In genomic region chr9:60742516-60742915, GRCm38 (mm10) we compare ENCODE assay signal across 7 mouse cellular contexts. TPM values are rescaled to one million over a fixed set of nuclear protein-coding genes. Genes with fewer than 3 reads are reported as not detected.
DNase-seq lines count a peak whose midpoint lies in the region; ATAC-seq and TF ChIP-seq lines count a peak whose summit lies in the region.

No protein-coding gene starts in this region.

- 59% methylated on average over 9 of the region's 9 CpGs for WGBS in intestine, embryonic 15.5 days
- 69% methylated on average over 9 of the region's 9 CpGs for WGBS in midbrain, postnatal 0 days

- H3K36me3 ChIP-seq in intestine, embryonic 15.5 days: 0 out of 2 replicates have a peak, but pooled peaks cover 1% of the 10 kb centered on the region
- peaks cover 14% of the 10 kb centered on the region for H3K36me3 ChIP-seq in midbrain, postnatal 0 days (ENCODE audit: insufficient read depth, low read length)

- no peak overlapping the region for H3K4me3 ChIP-seq in intestine, embryonic 15.5 days (replicated peaks)
- H3K4me3 ChIP-seq in midbrain, postnatal 0 days (ENCODE audit: low read depth, low read length): no peak overlapping the region

- H3K4me2 ChIP-seq in intestine, embryonic 15.5 days (replicated peaks): peak overlapping the region; percentile 53
- no peak overlapping the region for H3K4me2 ChIP-seq in midbrain, postnatal 0 days (ENCODE audit: low read depth, low read length, poor library complexity, severe bottlenecking)

- H3K9me3 ChIP-seq in intestine, embryonic 15.5 days: no peaks in the 10 kb centered on the region
- no peaks in the 10 kb centered on the region for H3K9me3 ChIP-seq in midbrain, postnatal 0 days (ENCODE audit: low read length)

- H3K9ac ChIP-seq in intestine, embryonic 15.5 days: no peak overlapping the region
- no peak overlapping the region for H3K9ac ChIP-seq in midbrain, postnatal 0 days (replicated peaks; ENCODE audit: low read length, poor library complexity, severe bottlenecking)

- ATAC-seq in intestine, embryonic 15.5 days: no peak
- no peak for ATAC-seq in midbrain, postnatal 0 days (ENCODE audit: low FRiP score)

- DNase-seq in layer of hippocampus, postnatal 10 days (ENCODE audit: low spot score in 2 of 2): peak; percentile 37 to 39
- no peak for DNase-seq in layer of hippocampus, postnatal 36 days
- DNase-seq in cerebellum, postnatal 36 days: peak; percentile 68 to 71
- peak; percentile 80 for DNase-seq in skeletal muscle tissue, adult 2 months (ENCODE audit: low read depth, low spot score)
- no peak for DNase-seq in thymus, postnatal 25 days
- no peak for DNase-seq in midbrain, postnatal 0 days (ENCODE audit: low spot score)

- H3K27me3 ChIP-seq in intestine, embryonic 15.5 days (replicated peaks): no peaks in the 10 kb centered on the region
- H3K27me3 ChIP-seq in midbrain, postnatal 0 days (ENCODE audit: insufficient read depth, low read length): no peaks in the 10 kb centered on the region

- no peak for TF ChIP-seq CTCF in midbrain, postnatal 0 days (IDR thresholded peaks at IDR 0.05)

- no peak overlapping the region for H3K27ac ChIP-seq in intestine, embryonic 15.5 days
- no peak overlapping the region for H3K27ac ChIP-seq in midbrain, postnatal 0 days (ENCODE audit: low read depth, low read length)

- peaks cover 17% of the 10 kb centered on the region; the same call in 1 of the 2 replicates for H3K4me1 ChIP-seq in intestine, embryonic 15.5 days (replicated peaks)
- no peaks in the 10 kb centered on the region for H3K4me1 ChIP-seq in midbrain, postnatal 0 days (ENCODE audit: insufficient read depth, low read length)

RNA-seq across cellular contexts. Expression of gene Larp6, which starts 29.7 kb away (rescaled TPM):
- total RNA-seq in layer of hippocampus, postnatal 10 days (2021): 10 to 100 TPM; 32.8 to 33.6 TPM
- 10 to 100 TPM; 33.4 to 34.8 TPM for total RNA-seq in layer of hippocampus, postnatal 36 days (2021)
- 1.6 and 1.8 TPM in 2 replicates for polyA plus RNA-seq in intestine, embryonic 15.5 days (2015; fragmentation: Nextera tagmentation; extraction: Ambion mirVana)
- total RNA-seq in midbrain, postnatal 0 days (2014; rRNA removed): 37.3 and 42.6 TPM in 2 replicates
- polyA plus RNA-seq in midbrain, postnatal 0 days (2015; fragmentation: Nextera tagmentation; extraction: Ambion mirVana): 30.4 and 31.4 TPM in 2 replicates

RNA-seq across cellular contexts. Expression of gene Uaca, which starts 51.8 kb away (rescaled TPM):
- 10 to 100 TPM; 13.7 to 15.2 TPM for total RNA-seq in layer of hippocampus, postnatal 10 days (2021)
- total RNA-seq in layer of hippocampus, postnatal 36 days (2021): 1 to 10 TPM; 5.6 to 7.0 TPM
- polyA plus RNA-seq in intestine, embryonic 15.5 days (2015; fragmentation: Nextera tagmentation; extraction: Ambion mirVana): 56.3 and 58.8 TPM in 2 replicates
- total RNA-seq in midbrain, postnatal 0 days (2014; rRNA removed): 6.1 and 8.9 TPM in 2 replicates
- polyA plus RNA-seq in midbrain, postnatal 0 days (2015; fragmentation: Nextera tagmentation; extraction: Ambion mirVana): 10.8 and 11.5 TPM in 2 replicates

RNA-seq across cellular contexts. Expression of gene Lrrc49, which starts 54.6 kb away (rescaled TPM):
- total RNA-seq in layer of hippocampus, postnatal 10 days (2021): 10 to 100 TPM; 62.3 to 64.3 TPM
- 10 to 100 TPM; 54.4 to 58.3 TPM for total RNA-seq in layer of hippocampus, postnatal 36 days (2021)
- 11.6 and 14.7 TPM in 2 replicates for polyA plus RNA-seq in intestine, embryonic 15.5 days (2015; fragmentation: Nextera tagmentation; extraction: Ambion mirVana)
- 79.2 and 86.5 TPM in 2 replicates for total RNA-seq in midbrain, postnatal 0 days (2014; rRNA removed)
- polyA plus RNA-seq in midbrain, postnatal 0 days (2015; fragmentation: Nextera tagmentation; extraction: Ambion mirVana): 69.2 and 72.0 TPM in 2 replicates

Comparison
In these comparisons a context has a peak if more than half of its experiments do, and no peak if none do; other contexts are left out.
1. DNase-seq: peak in layer of hippocampus, postnatal 10 days (2 of 2), cerebellum, postnatal 36 days (2 of 2) and skeletal muscle tissue, adult 2 months (single experiment); none in layer of hippocampus, postnatal 36 days (0 of 2), thymus, postnatal 25 days (single experiment) and midbrain, postnatal 0 days (single experiment).